Comparison of ENCODE assay signal across 24 mouse cellular contexts in the genomic region with DNA sequence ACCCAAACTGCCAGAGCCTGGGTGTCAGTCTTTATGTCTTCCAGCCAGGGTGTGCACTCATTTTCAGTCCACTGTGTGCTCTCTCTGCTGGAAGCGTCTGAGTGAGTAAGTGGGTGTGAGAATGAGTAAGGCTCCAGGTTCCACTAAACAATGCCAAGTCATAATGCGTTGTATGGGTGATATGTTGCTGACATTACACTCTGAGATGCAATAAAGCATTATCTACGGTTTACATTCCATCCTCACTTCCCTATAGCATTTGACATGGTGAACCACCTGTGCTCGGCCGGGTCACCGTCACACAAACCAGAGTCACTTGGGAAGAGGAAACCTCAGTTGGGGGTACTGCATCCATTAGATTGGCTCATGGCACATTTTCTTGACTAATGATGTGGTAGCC.
"Had no signal": no experiment of that assay in that cellular context is flagged by ENCODE, and none has a peak within 500 bp of the region (broad histone marks: within the 10 kb centered on the region; RNA-seq: fewer than 3 reads in every experiment).

No protein-coding gene starts in this region.

- H3K4me2 ChIP-seq: lung, embryonic 14.5 days; midbrain, embryonic 13.5 days; neural tube, embryonic 13.5 days had no signal

- H3K9me3 ChIP-seq: megakaryocyte, embryonic 14.5 days; midbrain, embryonic 10.5 days; midbrain, embryonic 13.5 days; neural tube, embryonic 13.5 days had no signal

- DNase-seq: kidney, adult 18-20 months; kidney, adult 9 months; kidney, postnatal 25 days; layer of hippocampus, adult 9-11 months; liver, postnatal 0 days; lung, embryonic 14.5 days; lung, postnatal 36 days; retina, postnatal 1 day; right cerebral cortex, postnatal 4 days; spleen, adult 18-20 months; thymus, adult 2 months; thymus, postnatal 14 days; thymus, postnatal 4 days had no signal

- H3K27me3 ChIP-seq: megakaryocyte, embryonic 14.5 days; midbrain, embryonic 13.5 days; neural tube, embryonic 13.5 days had no signal

- ATAC-seq: liver, postnatal 0 days; lung, postnatal 0 days; midbrain, embryonic 13.5 days; midbrain, embryonic 16.5 days had no signal

- H3K36me3 ChIP-seq: midbrain, embryonic 10.5 days; midbrain, embryonic 13.5 days; neural tube, embryonic 13.5 days had no signal

- H3K4me3 ChIP-seq: layer of hippocampus, adult 2 months; left cerebral cortex, adult 2 months; megakaryocyte, embryonic 14.5 days; midbrain, embryonic 10.5 days; midbrain, embryonic 13.5 days; myocyte; neural tube, embryonic 13.5 days had no signal

- H3K4me1 ChIP-seq: midbrain, embryonic 13.5 days; neural tube, embryonic 13.5 days had no signal

- H3K27ac ChIP-seq: kidney, postnatal 0 days; layer of hippocampus, adult 2 months; left cerebral cortex, adult 2 months; liver, embryonic 14.5 days; midbrain, embryonic 10.5 days; midbrain, embryonic 13.5 days; neural tube, embryonic 13.5 days had no signal

- H3K9ac ChIP-seq: liver, embryonic 14.5 days; liver, postnatal 0 days; lung, embryonic 14.5 days; midbrain, embryonic 13.5 days; neural tube, embryonic 13.5 days had no signal
